Mouse (Mus musculus) ES-Bruce4 (cell line): ENCODE results near the gene Dus1l.

Experiments
- CTCF ChIP-seq: IDR thresholded peaks from one replicate; pipeline ENCODE4 v1.8.1; 2011; ENCODE audit warnings: low read depth, low read length
- POLR2A ChIP-seq: IDR thresholded peaks from one replicate; pipeline ENCODE4 v1.8.1; 2011; ENCODE audit warnings: low read length; ENCODE audit not compliant: insufficient read depth

- no peak for TF ChIP-seq POLR2A
- no peak for TF ChIP-seq CTCF
These were observed 37.5 kb upstream of the Dus1l start for GRCm38 (mm10) chr11:120833555-120834280.
